Mouse (Mus musculus) lung, embryonic 16.5 days (tissue): Measurements from ENCODE around the gene A930009A15Rik. TPM values are rescaled to one million over a fixed set of nuclear protein-coding genes. Genes with fewer than 3 reads are reported as not detected.

Experiments used
- ATAC-seq: fragments of 200-750 bp; cut with Nextera tagmentation; 2 replicates; pipeline ENCODE4 v1.8.0; 2017; ENCODE audit warnings: low read depth, mild to moderate bottlenecking, moderate library complexity
- H3K27ac ChIP-seq: fragments of 300-500 bp; sonication (generic); 2 replicates; pipeline ENCODE4 v1.5.1; 2014; ENCODE audit warnings: mild to moderate bottlenecking, control low read depth, low read length
- H3K27me3 ChIP-seq: fragments of 300-500 bp; sonication (generic); 2 replicates; pipeline ENCODE4 v1.6.1; 2014; ENCODE audit warnings: low read depth, low read length, mixed read lengths; ENCODE audit not compliant: control insufficient read depth, insufficient read depth
- H3K36me3 ChIP-seq: fragments of 300-500 bp; sonication (generic); 2 replicates; pipeline ENCODE4 v1.6.1; 2014; ENCODE audit warnings: low read length; ENCODE audit not compliant: control insufficient read depth, insufficient read depth
- H3K4me1 ChIP-seq: fragments of 300-500 bp; sonication (generic); replicated peaks from 2 replicates; pipeline ENCODE4 v1.6.1; 2014; ENCODE audit warnings: low read length, mixed read lengths; ENCODE audit not compliant: control insufficient read depth, insufficient read depth
- H3K4me2 ChIP-seq: fragments of 300-500 bp; sonication (generic); 2 replicates; pipeline ENCODE4 v1.6.1; 2014; ENCODE audit warnings: low read depth, low read length, control low read depth
- H3K4me3 ChIP-seq: fragments of 300-500 bp; sonication (generic); 2 replicates; pipeline ENCODE4 v1.5.1; 2014; ENCODE audit warnings: mild to moderate bottlenecking, low read length, control low read depth
- H3K9ac ChIP-seq: fragments of 300-500 bp; sonication (generic); 2 replicates; pipeline ENCODE4 v1.6.1; 2014; ENCODE audit warnings: low read length, control low read depth
- H3K9me3 ChIP-seq: fragments of 300-500 bp; sonication (generic); 2 replicates; pipeline ENCODE4 v1.6.1; 2016; ENCODE audit warnings: low read length; ENCODE audit not compliant: control insufficient read depth
- WGBS: fragments of 180-500 bp; shearing (Covaris S2); extraction: QIAGEN DNeasy Blood & Tissue Kit; methylation state at CpG from one replicate; pipeline ENCODE4 v1.1.7; 2014; 5-methylcytosine and 5-hydroxymethylcytosine counted together
- polyA plus RNA-seq: library from polyadenylated mRNA; unstranded; fragments of >200 nt; fragmentation: Nextera tagmentation; extraction: Ambion mirVana; gene quantifications from 2 replicates; pipeline ENCODE4 v1.2.1, GENCODE M21; 2015

A930009A15Rik gene
- polyA plus RNA-seq, 1 experiment from 2014 or later = not detected

DNA sequence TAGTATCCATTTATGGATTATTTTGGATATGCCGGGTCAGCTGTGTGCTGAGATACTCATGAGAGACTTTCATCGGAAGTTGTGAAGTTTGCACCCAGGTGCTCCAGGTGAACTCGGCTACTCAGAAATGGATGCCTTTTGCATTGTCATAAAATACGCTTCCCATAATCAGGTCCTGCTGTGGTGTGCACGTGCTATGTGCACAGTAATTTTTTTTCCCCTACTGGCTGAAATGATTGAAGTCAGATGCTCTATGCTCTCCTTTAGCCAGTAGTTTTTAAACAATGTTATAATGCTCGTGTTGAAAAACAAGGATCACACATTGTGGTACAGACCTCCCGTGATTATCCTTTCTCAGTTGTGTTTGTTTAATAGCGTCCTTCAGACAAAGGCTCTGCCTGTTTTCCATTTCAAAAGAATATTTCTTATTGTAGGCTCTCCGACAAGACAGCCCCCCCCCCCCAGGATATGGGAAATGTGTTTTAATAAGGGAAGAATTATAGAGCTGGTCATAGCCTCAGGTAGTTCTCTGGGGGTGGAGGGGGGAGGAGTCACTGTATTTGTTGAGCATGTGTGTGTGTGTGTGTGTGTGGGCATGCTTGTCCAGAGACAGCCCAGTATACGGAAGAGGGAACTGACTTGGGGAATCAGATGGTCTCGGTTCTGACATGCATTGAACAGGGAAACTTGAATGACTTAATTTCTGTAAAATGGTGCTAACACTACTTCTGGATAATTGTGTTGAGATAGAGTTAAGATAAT, 16.3 kb upstream of the A930009A15Rik start:
- H3K9me3 ChIP-seq = no peaks in the 10 kb centered on the region

DNA sequence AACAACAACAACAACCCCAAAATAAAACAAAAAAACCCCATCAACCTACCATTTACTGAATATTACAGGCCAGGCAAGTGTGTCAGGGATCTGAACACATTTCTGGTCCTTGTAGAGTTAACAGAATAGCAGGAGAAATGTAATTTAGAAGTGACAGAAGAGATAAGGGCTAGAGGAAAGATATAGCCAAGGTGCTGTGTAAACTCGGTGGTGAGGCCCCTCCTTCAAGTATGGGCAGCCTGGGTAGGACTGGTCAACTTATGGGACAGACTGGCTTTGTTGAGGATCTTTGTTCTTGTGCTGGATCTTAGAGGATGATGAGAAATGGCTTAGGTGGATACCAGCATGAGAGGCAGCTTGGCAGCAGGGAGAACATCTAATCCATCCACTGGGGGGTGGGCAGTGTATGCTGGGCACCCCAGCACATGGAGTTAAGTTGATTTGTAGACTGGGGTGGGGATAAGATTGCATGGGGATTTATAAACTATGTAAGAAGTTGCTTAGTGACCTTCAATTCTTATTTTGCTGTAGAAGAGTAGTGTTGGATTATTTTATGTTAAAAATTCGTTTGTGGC, 14.5 kb upstream of the A930009A15Rik start:
- Histone ChIP-seq H3K9ac (no peak overlapping the region), H3K4me2 (no peak overlapping the region), H3K9me3 (no peaks in the 10 kb centered on the region), H3K36me3 (no peaks in the 10 kb centered on the region), H3K27me3 (no peaks in the 10 kb centered on the region), H3K4me3 (no peak overlapping the region), H3K27ac (no peak overlapping the region), H3K4me1 (no peaks in the 10 kb centered on the region)
- 23% methylated on average over 2 of the region's 2 CpGs for WGBS
- ATAC-seq = no peak

More for the DNA sequence above, 16.3 kb upstream of the A930009A15Rik start:
- H3K36me3 ChIP-seq = no peaks in the 10 kb centered on the region
- H3K4me2 ChIP-seq = no peak overlapping the region
- H3K9ac ChIP-seq = no peak overlapping the region
- H3K4me3 ChIP-seq = no peak overlapping the region
- no peaks in the 10 kb centered on the region for H3K27me3 ChIP-seq
- no peak for ATAC-seq
- 76% methylated on average over 11 of the region's 11 CpGs for WGBS
- no peaks in the 10 kb centered on the region for H3K4me1 ChIP-seq
- H3K27ac ChIP-seq = no peak overlapping the region

DNA sequence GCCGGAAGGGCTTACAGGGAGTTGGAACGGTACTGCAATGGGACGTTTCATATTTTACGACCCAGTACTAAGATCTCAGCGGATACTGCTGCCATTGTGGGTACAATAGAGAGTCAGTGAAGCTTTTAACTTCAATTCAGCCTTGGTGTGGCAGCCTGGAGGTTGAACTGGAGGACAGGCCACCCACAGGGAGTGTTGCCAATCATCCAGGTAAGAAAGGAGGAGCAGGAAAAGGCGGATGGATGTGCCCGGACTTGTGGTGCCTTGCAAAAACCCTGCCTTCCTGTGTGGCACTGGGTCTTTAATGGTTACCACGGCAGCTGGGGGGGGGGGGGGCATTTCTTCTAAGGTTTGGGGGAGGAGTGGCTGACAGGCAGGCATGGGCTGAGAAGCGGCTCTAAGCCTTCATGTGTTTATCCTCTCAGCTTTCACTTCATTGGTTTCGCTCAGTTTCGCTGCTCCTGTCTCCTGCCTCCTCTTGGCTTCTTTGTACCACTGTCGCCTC, 13.0 kb upstream of the A930009A15Rik start:
- Histone ChIP-seq H3K9me3 (no peaks in the 10 kb centered on the region), H3K4me1 (no peaks in the 10 kb centered on the region; the same call in 1 of the 2 replicates), H3K36me3 (no peaks in the 10 kb centered on the region), H3K9ac (no peak overlapping the region), H3K4me3 (no peak overlapping the region), H3K27me3 (no peaks in the 10 kb centered on the region), H3K27ac (no peak overlapping the region), H3K4me2 (no peak overlapping the region)
- WGBS = 52% methylated on average over 11 of the region's 12 CpGs
- ATAC-seq = no peak

DNA sequence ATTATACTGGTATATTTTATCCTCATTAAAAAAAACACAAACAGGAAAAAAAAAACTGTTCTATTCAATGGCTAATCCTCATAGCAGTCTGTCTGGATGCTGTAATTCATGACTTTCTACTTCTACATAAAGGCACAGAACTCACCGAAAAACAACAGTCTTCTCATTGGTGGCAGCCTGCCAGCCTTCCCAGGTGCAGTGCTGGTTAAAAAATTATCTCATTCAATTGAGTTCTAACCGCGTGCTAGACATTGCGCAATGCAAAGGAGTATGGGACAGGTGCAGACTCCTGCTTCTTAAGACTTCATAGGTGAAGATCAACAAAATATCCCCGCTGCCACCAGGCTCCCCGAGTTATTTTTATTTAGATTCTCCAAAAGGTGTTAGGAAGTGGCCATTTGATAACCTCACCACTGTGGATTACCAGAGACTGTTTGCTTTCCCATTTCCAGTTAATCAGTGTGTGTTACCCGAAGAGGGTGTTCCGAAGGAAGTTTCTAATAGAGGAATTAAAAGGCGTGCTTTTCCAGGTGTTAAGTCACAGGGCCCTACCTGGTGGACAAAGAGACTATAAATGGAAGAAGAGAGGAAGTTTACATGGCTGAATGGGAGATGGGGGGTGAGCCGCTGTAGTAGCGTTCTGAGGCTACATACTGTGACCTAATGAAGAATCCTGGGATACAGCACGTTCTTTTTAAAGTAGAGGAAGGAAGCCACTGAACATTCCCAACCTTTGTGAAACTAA, 8.5 kb upstream of the A930009A15Rik start:
- H3K27me3 ChIP-seq = no peaks in the 10 kb centered on the region
- no peak overlapping the region for H3K4me3 ChIP-seq
- H3K36me3 ChIP-seq = no peaks in the 10 kb centered on the region
- no peak overlapping the region for H3K9ac ChIP-seq
- H3K9me3 ChIP-seq = no peaks in the 10 kb centered on the region
- no peak overlapping the region for H3K27ac ChIP-seq
- peak; percentile 79 for ATAC-seq
- peak overlapping the region; percentile 24; the same call in 1 of the 2 replicates for H3K4me2 ChIP-seq
- H3K4me1 ChIP-seq = no peaks in the 10 kb centered on the region; the same call in 1 of the 2 replicates
- WGBS = 44% methylated on average over 12 of the region's 12 CpGs

DNA sequence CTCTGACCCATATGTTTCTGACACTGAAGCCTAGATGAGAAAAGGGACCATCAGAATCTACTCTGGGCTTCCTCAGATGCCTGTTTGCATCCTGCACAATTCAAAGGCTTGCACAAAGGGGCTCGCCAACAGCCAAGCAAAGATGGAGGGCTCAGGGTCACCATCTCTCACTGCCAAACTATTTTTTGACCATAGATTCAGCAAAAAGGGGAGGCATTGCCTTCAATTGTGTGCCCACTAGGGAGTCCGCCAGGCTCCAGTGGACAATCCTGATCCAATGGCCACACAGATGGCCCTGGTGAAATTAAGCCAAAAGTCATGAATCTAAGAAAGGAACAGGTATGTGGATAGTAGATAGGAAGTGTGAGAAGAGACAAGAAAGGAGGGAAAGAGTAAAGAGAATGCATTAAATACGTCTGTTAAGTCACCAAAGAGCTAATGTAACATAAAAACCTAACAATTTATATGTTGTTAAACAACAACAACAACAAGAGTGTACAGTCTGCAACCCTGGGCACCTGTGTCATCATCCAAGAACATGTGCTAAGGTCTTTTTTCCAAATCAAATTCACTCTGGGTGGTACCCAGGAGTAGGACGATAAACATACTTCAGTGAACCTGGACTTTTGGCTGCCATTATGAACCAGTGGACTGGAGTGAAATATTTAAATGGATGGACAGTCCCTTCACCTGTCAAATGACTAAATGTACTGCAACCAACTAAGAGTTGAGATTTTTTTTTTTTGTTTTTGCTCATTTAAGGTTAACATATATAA, 6.7 kb upstream of the A930009A15Rik start:
- WGBS = 86% methylated on average over 4 of the region's 4 CpGs
- Histone ChIP-seq H3K9me3 (no peaks in the 10 kb centered on the region), H3K27ac (no peak overlapping the region), H3K4me2 (no peak overlapping the region), H3K27me3 (no peaks in the 10 kb centered on the region), H3K36me3 (no peaks in the 10 kb centered on the region), H3K9ac (no peak overlapping the region), H3K4me1 (no peaks in the 10 kb centered on the region; the same call in 1 of the 2 replicates), H3K4me3 (no peak overlapping the region)
- ATAC-seq = no peak

DNA sequence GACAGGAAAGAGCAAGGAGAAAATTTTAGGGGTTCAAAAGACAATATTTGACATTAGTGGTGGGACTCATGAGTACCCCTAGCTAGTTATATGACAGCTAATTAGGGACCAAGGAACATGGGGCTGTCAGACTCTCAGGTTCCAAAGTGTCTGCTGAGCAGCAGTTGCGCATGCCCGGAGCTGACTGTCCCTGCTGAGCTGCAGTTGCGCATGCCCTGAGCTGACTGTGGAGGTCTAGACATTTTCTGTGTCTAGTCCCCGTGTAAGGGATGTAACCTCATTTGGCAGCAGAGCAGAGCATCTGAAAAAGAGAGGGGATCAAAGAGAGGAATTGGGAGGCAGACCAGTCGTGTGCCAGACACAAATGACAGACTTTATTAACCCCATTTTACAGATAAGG, 5.8 kb upstream of the A930009A15Rik start:
- H3K9ac ChIP-seq = no peak overlapping the region
- H3K4me1 ChIP-seq = no peaks in the 10 kb centered on the region; the same call in 1 of the 2 replicates
- H3K36me3 ChIP-seq = no peaks in the 10 kb centered on the region
- 70% methylated on average over 5 of the region's 5 CpGs for WGBS
- H3K9me3 ChIP-seq = no peaks in the 10 kb centered on the region
- H3K4me3 ChIP-seq = no peak overlapping the region
- no peak for ATAC-seq
- no peak overlapping the region for H3K27ac ChIP-seq
- H3K4me2 ChIP-seq = no peak overlapping the region
- H3K27me3 ChIP-seq = no peaks in the 10 kb centered on the region

DNA sequence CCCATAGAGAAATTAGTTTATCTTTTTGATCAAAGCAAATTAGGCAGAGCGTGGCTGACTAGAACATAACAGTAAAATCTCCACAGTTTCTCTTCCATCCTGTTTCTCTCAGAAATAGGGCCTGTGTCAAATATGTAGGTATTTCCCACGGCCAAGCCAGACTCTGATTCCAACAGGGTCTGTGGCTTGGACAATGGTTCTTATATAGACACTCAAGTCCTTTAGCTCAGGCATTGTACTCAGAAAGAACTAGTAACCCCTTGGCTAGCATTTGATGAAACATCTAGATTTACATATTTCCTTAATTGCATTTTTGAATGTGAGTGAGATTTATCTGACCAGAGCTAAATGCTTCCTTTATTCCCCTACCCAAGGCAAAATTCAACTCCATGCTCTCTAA, 791 bp downstream of the A930009A15Rik start:
- no peak overlapping the region for H3K4me2 ChIP-seq
- H3K9ac ChIP-seq = no peak overlapping the region
- H3K4me1 ChIP-seq = no peaks in the 10 kb centered on the region
- H3K9me3 ChIP-seq = no peaks in the 10 kb centered on the region
- H3K4me3 ChIP-seq = no peak overlapping the region
- no peaks in the 10 kb centered on the region for H3K27me3 ChIP-seq
- H3K36me3 ChIP-seq = no peaks in the 10 kb centered on the region
- whole genome bisulfite sequencing = 71% methylated on average over 2 of the region's 2 CpGs
- ATAC-seq = no peak
- H3K27ac ChIP-seq = no peak overlapping the region

DNA sequence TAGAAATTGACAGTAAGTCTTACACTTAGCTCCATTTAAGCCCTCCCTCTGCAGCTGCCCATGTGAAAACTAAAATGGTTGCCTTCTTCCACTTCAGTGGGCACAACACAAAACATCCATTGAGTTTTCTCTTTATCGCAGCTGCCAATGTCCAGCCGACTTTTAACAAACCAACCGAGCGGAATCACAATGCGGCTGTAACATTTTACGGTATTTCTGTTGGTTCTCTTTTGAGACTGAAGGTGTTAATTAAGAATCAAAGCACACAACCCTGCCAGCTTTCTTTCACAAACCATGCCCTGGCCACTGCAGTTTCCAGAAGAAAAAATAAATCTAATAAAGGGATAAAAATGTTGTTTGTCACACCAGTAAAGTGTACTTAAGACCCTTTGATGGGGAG, 1.5 kb downstream of the A930009A15Rik start:
- H3K4me2 ChIP-seq = no peak overlapping the region
- no peak overlapping the region for H3K9ac ChIP-seq
- H3K27ac ChIP-seq = no peak overlapping the region
- no peaks in the 10 kb centered on the region for H3K36me3 ChIP-seq
- ATAC-seq = no peak
- WGBS = 89% methylated on average over 6 of the region's 6 CpGs
- no peaks in the 10 kb centered on the region for H3K27me3 ChIP-seq
- H3K4me3 ChIP-seq = no peak overlapping the region
- H3K9me3 ChIP-seq = no peaks in the 10 kb centered on the region
- H3K4me1 ChIP-seq = no peaks in the 10 kb centered on the region
